Mouse (Mus musculus): ENCODE measurements around the gene Gm39566. TPM values are rescaled to one million over a fixed set of nuclear protein-coding genes. Genes with fewer than 3 reads are reported as not detected.

The Gm39566 gene
- polyA plus RNA-seq, 1 experiment from 2014 or later: not detected

DNA sequence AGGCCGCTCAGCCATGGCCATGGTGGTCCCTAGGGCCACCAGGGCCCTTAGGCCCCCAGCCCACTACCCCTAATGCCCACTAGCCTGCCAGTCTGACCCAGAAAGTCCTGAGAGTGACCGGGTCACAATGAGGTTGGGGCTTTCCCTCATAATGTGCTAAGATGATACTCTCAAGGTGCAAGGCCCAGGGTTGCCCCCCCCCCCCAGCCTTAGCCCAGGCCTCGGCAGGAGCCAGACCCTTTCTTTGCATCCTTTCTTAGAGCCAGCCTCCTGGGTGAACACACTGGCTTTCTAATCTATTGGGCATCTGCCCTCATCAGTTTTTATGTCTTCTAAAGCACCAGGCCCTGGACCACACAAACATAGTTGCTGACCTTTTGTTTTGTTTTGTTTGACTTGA is 7.0 kb upstream of the Gm39566 start, which contains the start of gene Spem1:
TSS of gene Spem1 (minus strand) at position 101 of the 400 bp plus-strand sequence.
- no peak within 1 kb of the TSS for H3K27ac ChIP-seq (ENCODE audit: low read depth)
- H3K9ac ChIP-seq (replicated peaks): no peak within 1 kb of the TSS
- H3K4me1 ChIP-seq (ENCODE audit: insufficient read depth): no peaks in the 10 kb centered on the region
- H3K4me2 ChIP-seq (ENCODE audit: low read depth, low read length): no peak within 1 kb of the TSS
- TF ChIP-seq EP300 (IDR thresholded peaks at IDR 0.05; ENCODE audit: low read depth) (no peak), CTCF (IDR thresholded peaks at IDR 0.05; ENCODE audit: low read depth) (no peak)
- ATAC-seq (no peak), DNase-seq (no peak)
- no peaks in the 10 kb centered on the region for H3K36me3 ChIP-seq (replicated peaks; ENCODE audit: insufficient read depth, low read length)
- whole genome bisulfite sequencing (ENCODE audit: insufficient replicate concordance): 61% methylated on average over 2 of the region's 3 CpGs
- no peak within 1 kb of the TSS for H3K4me3 ChIP-seq (ENCODE audit: low read depth, low read length)
- no peaks in the 10 kb centered on the region for H3K9me3 ChIP-seq (ENCODE audit: low read length)
- H3K27me3 ChIP-seq (ENCODE audit: insufficient read depth, low read length): no peaks in the 10 kb centered on the region

DNA sequence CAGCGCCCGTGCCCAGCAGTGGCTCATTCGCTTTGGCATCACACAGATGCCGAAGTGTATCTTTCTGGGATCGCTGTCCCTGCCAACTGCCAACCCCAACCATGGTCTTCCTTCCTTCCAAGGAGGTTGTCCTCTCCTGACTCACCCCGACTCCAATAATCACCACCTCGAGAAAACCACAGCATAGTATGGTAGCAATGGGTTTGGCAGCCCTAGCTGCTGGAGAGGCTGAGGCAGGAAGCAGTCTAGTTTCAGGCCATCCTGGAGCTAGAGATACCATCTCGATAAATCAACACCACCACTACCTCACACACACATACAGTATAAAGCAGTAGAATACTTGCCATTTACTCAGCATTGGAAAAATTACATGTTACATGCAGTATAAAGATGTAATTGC is 3.8 kb upstream of the Gm39566 start:
- Histone ChIP-seq H3K36me3 (replicated peaks; ENCODE audit: insufficient read depth, low read length) (no peaks in the 10 kb centered on the region), H3K9ac (replicated peaks) (no peak overlapping the region), H3K27me3 (ENCODE audit: insufficient read depth, low read length) (no peaks in the 10 kb centered on the region), H3K4me2 (ENCODE audit: low read depth, low read length) (no peak overlapping the region), H3K4me3 (ENCODE audit: low read depth, low read length) (no peak overlapping the region), H3K27ac (ENCODE audit: low read depth) (no peak overlapping the region), H3K9me3 (ENCODE audit: low read length) (no peaks in the 10 kb centered on the region), H3K4me1 (ENCODE audit: insufficient read depth) (no peaks in the 10 kb centered on the region)
- DNase-seq: no peak
- WGBS (ENCODE audit: insufficient replicate concordance): 74% methylated on average over 8 of the region's 8 CpGs
- no peak for ATAC-seq
- TF ChIP-seq EP300 (IDR thresholded peaks at IDR 0.05; ENCODE audit: low read depth) (no peak), CTCF (IDR thresholded peaks at IDR 0.05; ENCODE audit: low read depth) (no peak)

DNA sequence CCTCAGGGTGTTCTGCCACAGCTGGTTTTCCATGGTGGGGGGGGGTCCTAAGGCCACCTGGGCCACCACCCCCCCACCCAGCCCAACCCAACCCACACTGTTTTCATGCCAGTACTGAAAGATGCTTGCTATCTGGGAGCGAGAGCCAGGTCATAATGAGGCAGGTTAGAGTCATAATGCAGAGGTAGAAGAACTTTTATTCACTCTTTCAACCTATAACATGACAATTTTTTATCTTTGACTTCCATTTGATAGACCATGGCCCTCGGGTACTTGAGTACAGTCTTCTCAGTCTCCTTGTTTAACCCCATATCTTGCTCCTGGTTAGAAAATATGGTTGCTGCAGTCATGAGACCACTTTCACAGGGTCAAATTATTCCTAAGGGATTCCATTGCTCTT is 3.3 kb upstream of the Gm39566 start, which contains the start of gene Spem2:
TSS of gene Spem2 (minus strand) at position 101 of the 400 bp plus-strand sequence.
- Histone ChIP-seq H3K4me1 (ENCODE audit: insufficient read depth) (no peaks in the 10 kb centered on the region), H3K36me3 (replicated peaks; ENCODE audit: insufficient read depth, low read length) (no peaks in the 10 kb centered on the region), H3K4me3 (ENCODE audit: low read depth, low read length) (no peak within 1 kb of the TSS), H3K9me3 (ENCODE audit: low read length) (no peaks in the 10 kb centered on the region), H3K27me3 (ENCODE audit: insufficient read depth, low read length) (no peaks in the 10 kb centered on the region), H3K4me2 (ENCODE audit: low read depth, low read length) (no peak within 1 kb of the TSS), H3K27ac (ENCODE audit: low read depth) (no peak within 1 kb of the TSS), H3K9ac (replicated peaks) (no peak within 1 kb of the TSS)
- no peak for TF ChIP-seq CTCF (IDR thresholded peaks at IDR 0.05; ENCODE audit: low read depth)
- TF ChIP-seq EP300 (IDR thresholded peaks at IDR 0.05; ENCODE audit: low read depth): no peak
- DNase-seq: no peak
- 74% methylated on average over 2 of the region's 2 CpGs for WGBS (ENCODE audit: insufficient replicate concordance)
- no peak for ATAC-seq

DNA sequence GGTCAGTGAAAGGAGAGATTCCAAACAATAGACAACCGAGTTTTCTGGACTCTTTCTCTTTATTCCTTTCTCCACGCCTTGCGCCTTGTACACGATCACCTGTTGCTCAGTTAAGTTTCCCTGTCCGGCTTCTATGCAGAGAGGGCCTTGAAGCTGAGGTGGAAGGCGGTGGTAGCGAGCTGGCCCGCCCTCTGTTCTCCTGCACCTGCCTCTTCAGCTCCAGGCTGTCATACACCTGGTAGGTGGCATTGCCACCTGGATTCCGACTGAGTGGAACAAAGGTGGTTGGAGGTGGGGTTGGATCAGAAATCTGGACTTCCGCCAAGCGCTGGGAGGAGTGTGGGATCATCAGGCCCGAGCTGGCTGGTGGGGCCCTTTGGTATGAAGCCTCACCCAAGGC is 1.4 kb upstream of the Gm39566 start:
- H3K4me3 ChIP-seq (ENCODE audit: low read depth, low read length): no peak overlapping the region
- WGBS (ENCODE audit: insufficient replicate concordance): 87% methylated on average over 12 of the region's 12 CpGs
- no peak for DNase-seq
- H3K36me3 ChIP-seq (replicated peaks; ENCODE audit: insufficient read depth, low read length): no peaks in the 10 kb centered on the region
- TF ChIP-seq CTCF (IDR thresholded peaks at IDR 0.05; ENCODE audit: low read depth) (no peak), EP300 (IDR thresholded peaks at IDR 0.05; ENCODE audit: low read depth) (no peak)
- no peaks in the 10 kb centered on the region for H3K4me1 ChIP-seq (ENCODE audit: insufficient read depth)
- H3K4me2 ChIP-seq (ENCODE audit: low read depth, low read length): no peak overlapping the region
- H3K27ac ChIP-seq (ENCODE audit: low read depth): no peak overlapping the region
- H3K9ac ChIP-seq (replicated peaks): no peak overlapping the region
- H3K9me3 ChIP-seq (ENCODE audit: low read length): no peaks in the 10 kb centered on the region
- H3K27me3 ChIP-seq (ENCODE audit: insufficient read depth, low read length): no peaks in the 10 kb centered on the region
- ATAC-seq: no peak

DNA sequence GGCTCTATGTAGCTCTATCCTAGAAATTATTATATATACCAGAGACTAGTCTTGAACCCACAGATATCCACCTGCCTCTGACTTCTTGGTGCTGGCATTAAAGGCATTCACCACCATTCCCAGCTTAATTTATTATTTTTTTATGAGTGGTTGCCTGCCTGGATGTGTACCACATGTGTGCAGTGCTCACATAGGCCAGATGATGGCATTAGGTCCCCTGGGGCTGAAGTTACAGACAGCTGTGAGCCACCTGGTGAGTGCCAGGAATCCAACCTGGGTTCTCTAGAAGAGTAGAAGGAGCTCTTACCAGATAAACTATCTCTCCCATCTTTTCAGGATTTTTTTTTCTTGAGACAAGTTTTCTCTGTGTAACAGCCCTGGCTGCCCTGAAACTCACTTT is 4.8 kb downstream of the Gm39566 start:
- H3K4me3 ChIP-seq (ENCODE audit: low read depth, low read length): no peak overlapping the region
- TF ChIP-seq EP300 (IDR thresholded peaks at IDR 0.05; ENCODE audit: low read depth) (no peak), CTCF (IDR thresholded peaks at IDR 0.05; ENCODE audit: low read depth) (peak; percentile 26; the same call in 1 of the 2 replicates)
- no peak for ATAC-seq
- no peaks in the 10 kb centered on the region for H3K9me3 ChIP-seq (ENCODE audit: low read length)
- H3K4me1 ChIP-seq (ENCODE audit: insufficient read depth): no peaks in the 10 kb centered on the region
- no peak overlapping the region for H3K27ac ChIP-seq (ENCODE audit: low read depth)
- H3K27me3 ChIP-seq (ENCODE audit: insufficient read depth, low read length): peaks cover 10% of the 10 kb centered on the region
- H3K9ac ChIP-seq (replicated peaks): no peak overlapping the region
- no peaks in the 10 kb centered on the region for H3K36me3 ChIP-seq (replicated peaks; ENCODE audit: insufficient read depth, low read length)
- DNase-seq: no peak
- no peak overlapping the region for H3K4me2 ChIP-seq (ENCODE audit: low read depth, low read length)

DNA sequence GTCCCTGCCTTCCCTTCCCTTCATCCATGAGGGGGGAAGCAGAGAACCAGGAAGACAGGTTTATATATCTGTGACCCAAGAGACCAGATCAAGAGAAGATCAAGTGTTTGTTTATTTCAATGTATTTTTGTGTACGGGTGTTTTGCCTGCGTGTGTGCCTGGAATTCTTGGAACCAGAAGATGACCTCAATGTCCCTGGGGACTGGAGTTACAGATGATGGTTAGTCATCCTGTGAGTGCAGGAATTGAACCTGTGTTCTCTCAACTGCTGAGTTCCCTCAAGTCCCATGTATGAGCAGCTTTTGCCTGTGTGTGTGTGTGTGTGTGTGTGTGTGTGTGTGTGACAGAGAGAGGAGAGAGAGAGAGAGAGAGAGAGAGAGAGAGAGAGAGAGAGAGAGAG is 7.5 kb downstream of the Gm39566 start:
- Histone ChIP-seq H3K27me3 (ENCODE audit: insufficient read depth, low read length) (peaks cover 37% of the 10 kb centered on the region), H3K9me3 (ENCODE audit: low read length) (no peaks in the 10 kb centered on the region), H3K4me3 (ENCODE audit: low read depth, low read length) (no peak overlapping the region), H3K9ac (replicated peaks) (no peak overlapping the region), H3K4me2 (ENCODE audit: low read depth, low read length) (no peak overlapping the region), H3K4me1 (ENCODE audit: insufficient read depth) (peaks cover 20% of the 10 kb centered on the region), H3K36me3 (replicated peaks; ENCODE audit: insufficient read depth, low read length) (no peaks in the 10 kb centered on the region), H3K27ac (ENCODE audit: low read depth) (no peak overlapping the region)
- TF ChIP-seq EP300 (IDR thresholded peaks at IDR 0.05; ENCODE audit: low read depth) (no peak), CTCF (IDR thresholded peaks at IDR 0.05; ENCODE audit: low read depth) (no peak)
- ATAC-seq (no peak), DNase-seq (no peak)
- 72% methylated on average over 2 of the region's 2 CpGs for WGBS (ENCODE audit: insufficient replicate concordance)

DNA sequence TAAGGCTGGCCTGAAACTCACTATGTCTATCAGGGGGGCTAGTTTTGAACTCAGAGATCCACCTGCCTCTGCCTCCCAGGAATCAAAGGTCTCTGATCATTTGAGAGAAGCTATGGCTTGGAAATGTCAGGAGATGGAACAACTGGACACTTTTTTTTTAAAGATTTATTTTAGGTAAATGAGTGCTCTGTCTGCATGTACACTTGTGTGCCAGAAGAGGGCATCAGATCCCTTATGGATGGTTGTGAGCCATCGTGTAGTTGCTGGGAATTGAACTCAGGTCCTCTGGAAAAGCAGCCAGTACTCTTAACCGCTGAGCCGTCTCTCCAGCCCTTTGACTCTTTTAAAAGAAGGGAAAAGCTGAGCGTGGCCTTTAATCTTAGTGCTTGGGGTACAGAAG is 8.7 kb downstream of the Gm39566 start:
- Histone ChIP-seq H3K4me2 (ENCODE audit: low read depth, low read length) (no peak overlapping the region), H3K4me3 (ENCODE audit: low read depth, low read length) (no peak overlapping the region), H3K27ac (ENCODE audit: low read depth) (no peak overlapping the region), H3K36me3 (replicated peaks; ENCODE audit: insufficient read depth, low read length) (no peaks in the 10 kb centered on the region), H3K27me3 (ENCODE audit: insufficient read depth, low read length) (peaks cover 49% of the 10 kb centered on the region), H3K4me1 (ENCODE audit: insufficient read depth) (peaks cover 28% of the 10 kb centered on the region), H3K9me3 (ENCODE audit: low read length) (no peaks in the 10 kb centered on the region), H3K9ac (replicated peaks) (no peak overlapping the region)
- 76% methylated on average over 4 of the region's 4 CpGs for WGBS (ENCODE audit: insufficient replicate concordance)
- ATAC-seq: no peak
- TF ChIP-seq CTCF (IDR thresholded peaks at IDR 0.05; ENCODE audit: low read depth): peak; percentile 52
- TF ChIP-seq EP300 (IDR thresholded peaks at IDR 0.05; ENCODE audit: low read depth): no peak
- no peak for DNase-seq
